Mouse (Mus musculus): ENCODE measurements around the gene Chpf2. TPM values are rescaled to one million over a fixed set of nuclear protein-coding genes. Genes with fewer than 3 reads are reported as not detected.

Chpf2 gene
- polyA plus RNA-seq, 1 experiment from 2014 or later: 23.0 TPM

GRCm38 (mm10) chr5:24592471-24593160 is 6.1 kb downstream of the Chpf2 start:
- H3K4me2 ChIP-seq (replicated peaks): no peak overlapping the region
- peaks cover 11% of the 10 kb centered on the region; the same call in 1 of the 2 replicates for H3K27me3 ChIP-seq
- H3K4me3 ChIP-seq: no peak overlapping the region
- peaks cover 22% of the 10 kb centered on the region for H3K4me1 ChIP-seq
- no peak for ATAC-seq (ENCODE audit: insufficient number of reproducible peaks, insufficient read depth, low FRiP score, low TSS enrichment)
- H3K36me3 ChIP-seq: peaks cover 70% of the 10 kb centered on the region
- no peak overlapping the region for H3K9ac ChIP-seq
- no peaks in the 10 kb centered on the region for H3K9me3 ChIP-seq
- H3K27ac ChIP-seq: no peak overlapping the region
- WGBS: 50% methylated on average over 21 of the region's 21 CpGs

GRCm38 (mm10) chr5:24593230-24593629 is 6.7 kb downstream of the Chpf2 start:
- Histone ChIP-seq H3K4me1 (peaks cover 21% of the 10 kb centered on the region), H3K4me3 (no peak overlapping the region), H3K27ac (no peak overlapping the region), H3K9me3 (no peaks in the 10 kb centered on the region), H3K9ac (no peak overlapping the region), H3K4me2 (replicated peaks) (no peak overlapping the region), H3K27me3 (peaks cover 11% of the 10 kb centered on the region; the same call in 1 of the 2 replicates), H3K36me3 (peaks cover 69% of the 10 kb centered on the region)
- ATAC-seq (ENCODE audit: insufficient number of reproducible peaks, insufficient read depth, low FRiP score, low TSS enrichment): no peak
- WGBS: 73% methylated on average over 10 of the region's 10 CpGs

GRCm38 (mm10) chr5:24593928-24594327 is 7.4 kb downstream of the Chpf2 start:
- Histone ChIP-seq H3K9ac (no peak overlapping the region), H3K27ac (no peak overlapping the region), H3K4me2 (replicated peaks) (no peak overlapping the region), H3K36me3 (peaks cover 62% of the 10 kb centered on the region), H3K9me3 (no peaks in the 10 kb centered on the region), H3K4me3 (no peak overlapping the region), H3K27me3 (peaks cover 11% of the 10 kb centered on the region; the same call in 1 of the 2 replicates), H3K4me1 (peaks cover 28% of the 10 kb centered on the region)
- ATAC-seq (ENCODE audit: insufficient number of reproducible peaks, insufficient read depth, low FRiP score, low TSS enrichment): no peak
- 73% methylated on average over 10 of the region's 10 CpGs for WGBS

- Histone ChIP-seq H3K4me3 (no peak overlapping the region), H3K36me3 (peaks cover 58% of the 10 kb centered on the region), H3K4me1 (peaks cover 32% of the 10 kb centered on the region), H3K27me3 (peaks cover 11% of the 10 kb centered on the region; the same call in 1 of the 2 replicates), H3K4me2 (replicated peaks) (no peak overlapping the region), H3K27ac (no peak overlapping the region), H3K9me3 (no peaks in the 10 kb centered on the region), H3K9ac (no peak overlapping the region)
- no peak for ATAC-seq (ENCODE audit: insufficient number of reproducible peaks, insufficient read depth, low FRiP score, low TSS enrichment)
- WGBS: 88% methylated on average over 5 of the region's 5 CpGs
These were observed 7.8 kb downstream of the Chpf2 start for GRCm38 (mm10) chr5:24594346-24594745.

- no peaks in the 10 kb centered on the region for H3K9me3 ChIP-seq
- no peak overlapping the region for H3K4me2 ChIP-seq (replicated peaks)
- 89% methylated on average over 5 of the region's 5 CpGs for WGBS
- no peak overlapping the region for H3K9ac ChIP-seq
- peaks cover 51% of the 10 kb centered on the region for H3K36me3 ChIP-seq
- H3K4me3 ChIP-seq: no peak overlapping the region
- H3K4me1 ChIP-seq: peaks cover 37% of the 10 kb centered on the region
- H3K27me3 ChIP-seq: peaks cover 11% of the 10 kb centered on the region; the same call in 1 of the 2 replicates
- ATAC-seq (ENCODE audit: insufficient number of reproducible peaks, insufficient read depth, low FRiP score, low TSS enrichment): no peak
- no peak overlapping the region for H3K27ac ChIP-seq
These were observed 8.7 kb downstream of the Chpf2 start for GRCm38 (mm10) chr5:24595261-24595660.

DNA sequence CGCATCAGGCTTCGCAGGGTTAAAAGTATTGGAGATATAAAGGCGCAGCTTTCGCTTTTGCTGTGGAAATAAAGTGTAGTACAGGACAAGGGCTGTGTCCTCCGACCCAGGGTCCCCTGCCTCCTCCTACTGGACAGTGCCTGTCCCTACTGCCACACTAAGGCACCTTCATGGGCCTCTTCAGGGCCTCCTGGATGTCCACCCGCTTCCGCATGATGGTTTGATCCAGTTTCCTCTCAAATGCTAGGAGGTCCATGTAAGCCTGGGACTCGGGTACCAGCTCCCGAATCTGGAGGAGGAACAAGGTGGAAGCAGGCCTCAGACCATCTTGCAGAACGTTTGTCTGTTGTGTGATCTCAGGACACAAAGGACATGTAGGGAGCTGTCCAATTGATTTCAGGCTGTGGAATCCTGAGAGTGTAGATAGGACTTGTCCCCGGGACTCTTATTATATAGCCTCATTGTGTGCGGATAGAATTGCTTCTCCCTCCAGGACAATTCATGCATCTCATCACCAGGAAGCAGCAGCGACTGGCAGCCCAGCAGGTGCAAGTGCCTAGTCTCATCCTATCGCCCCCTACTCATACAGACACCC is 9.3 kb downstream of the Chpf2 start:
- Histone ChIP-seq H3K9ac (no peak overlapping the region), H3K4me3 (no peak overlapping the region), H3K27me3 (peaks cover 11% of the 10 kb centered on the region; the same call in 1 of the 2 replicates), H3K36me3 (peaks cover 51% of the 10 kb centered on the region), H3K4me2 (replicated peaks) (no peak overlapping the region), H3K4me1 (peaks cover 44% of the 10 kb centered on the region), H3K9me3 (no peaks in the 10 kb centered on the region), H3K27ac (peak overlapping the region; percentile 41)
- ATAC-seq (ENCODE audit: insufficient number of reproducible peaks, insufficient read depth, low FRiP score, low TSS enrichment): no peak
- WGBS: 64% methylated on average over 14 of the region's 14 CpGs

DNA sequence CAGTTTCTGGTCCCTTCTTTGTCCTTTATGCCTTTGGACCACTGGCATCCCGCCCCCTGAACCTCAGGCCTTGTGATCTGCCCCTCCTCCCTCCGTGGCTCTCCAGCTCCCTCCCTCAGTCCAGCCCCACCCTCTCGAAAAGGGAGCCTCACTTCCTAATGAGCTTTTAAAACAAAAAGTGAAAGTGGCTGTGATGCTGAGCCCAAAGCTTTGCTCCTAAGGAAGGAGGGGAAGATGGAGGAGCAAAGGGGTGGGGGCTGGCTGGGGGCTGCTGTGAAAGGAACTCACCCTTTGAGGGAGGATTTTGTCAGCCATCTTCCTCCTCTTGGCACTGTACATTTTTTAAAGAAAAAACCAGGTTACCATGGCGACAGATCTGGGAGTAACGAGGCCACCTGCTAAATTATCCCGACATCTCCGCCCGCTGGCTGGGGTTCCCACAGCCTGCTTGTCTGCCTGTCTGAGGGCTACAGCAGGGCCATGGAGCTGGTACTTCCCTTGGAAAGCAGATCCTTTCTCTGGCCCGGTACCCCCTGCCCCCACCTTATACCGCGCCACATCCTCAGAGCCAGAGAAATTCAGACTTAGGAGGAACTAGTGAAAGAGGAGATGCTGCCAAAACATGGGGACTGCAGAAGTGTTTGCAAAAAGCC is 10.1 kb downstream of the Chpf2 start:
- Histone ChIP-seq H3K4me1 (peaks cover 44% of the 10 kb centered on the region), H3K9me3 (no peaks in the 10 kb centered on the region), H3K36me3 (peaks cover 43% of the 10 kb centered on the region), H3K9ac (peak overlapping the region; percentile 24; the same call in 1 of the 2 replicates), H3K27ac (peak overlapping the region; percentile 58), H3K4me2 (replicated peaks) (0 out of 2 replicates have a peak overlapping the region, but pooled peaks have one; percentile 22), H3K4me3 (no peak overlapping the region), H3K27me3 (peaks cover 10% of the 10 kb centered on the region; the same call in 1 of the 2 replicates)
- 21% methylated on average over 11 of the region's 11 CpGs for WGBS
- ATAC-seq (ENCODE audit: insufficient number of reproducible peaks, insufficient read depth, low FRiP score, low TSS enrichment): no peak

DNA sequence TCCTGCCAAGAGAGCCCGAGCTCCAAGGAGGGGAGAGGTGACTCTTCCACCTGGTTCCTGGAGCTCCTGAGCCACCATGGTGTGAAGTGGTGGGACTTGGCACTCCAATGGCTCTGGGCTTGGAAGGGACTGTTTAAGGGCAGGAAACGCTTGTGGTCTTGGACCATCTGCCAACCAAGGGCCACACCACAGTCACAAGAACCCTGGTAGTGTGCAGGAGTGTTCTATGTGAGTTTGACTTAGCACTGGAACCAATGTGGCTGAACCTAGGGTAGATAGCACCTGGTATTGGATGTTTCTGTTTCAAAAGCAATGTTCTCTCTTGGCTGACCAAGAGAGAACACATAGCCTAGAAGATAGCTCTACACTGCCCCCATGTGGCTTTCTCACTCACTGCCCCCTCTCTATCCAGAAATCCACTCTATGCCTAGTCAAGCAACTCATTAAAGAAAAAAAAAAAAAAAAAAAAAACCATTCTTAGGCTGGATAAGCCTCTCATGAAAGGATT is 10.7 kb downstream of the Chpf2 start:
- Histone ChIP-seq H3K9me3 (no peaks in the 10 kb centered on the region), H3K4me3 (no peak overlapping the region), H3K9ac (peak overlapping the region; percentile 24; the same call in 1 of the 2 replicates), H3K4me1 (peaks cover 44% of the 10 kb centered on the region), H3K4me2 (replicated peaks) (0 out of 2 replicates have a peak overlapping the region, but pooled peaks have one; percentile 22), H3K36me3 (peaks cover 37% of the 10 kb centered on the region), H3K27ac (peak overlapping the region; percentile 58), H3K27me3 (peaks cover 4% of the 10 kb centered on the region; the same call in 1 of the 2 replicates)
- WGBS: 56% methylated on average over 2 of the region's 2 CpGs
- no peak for ATAC-seq (ENCODE audit: insufficient number of reproducible peaks, insufficient read depth, low FRiP score, low TSS enrichment)

DNA sequence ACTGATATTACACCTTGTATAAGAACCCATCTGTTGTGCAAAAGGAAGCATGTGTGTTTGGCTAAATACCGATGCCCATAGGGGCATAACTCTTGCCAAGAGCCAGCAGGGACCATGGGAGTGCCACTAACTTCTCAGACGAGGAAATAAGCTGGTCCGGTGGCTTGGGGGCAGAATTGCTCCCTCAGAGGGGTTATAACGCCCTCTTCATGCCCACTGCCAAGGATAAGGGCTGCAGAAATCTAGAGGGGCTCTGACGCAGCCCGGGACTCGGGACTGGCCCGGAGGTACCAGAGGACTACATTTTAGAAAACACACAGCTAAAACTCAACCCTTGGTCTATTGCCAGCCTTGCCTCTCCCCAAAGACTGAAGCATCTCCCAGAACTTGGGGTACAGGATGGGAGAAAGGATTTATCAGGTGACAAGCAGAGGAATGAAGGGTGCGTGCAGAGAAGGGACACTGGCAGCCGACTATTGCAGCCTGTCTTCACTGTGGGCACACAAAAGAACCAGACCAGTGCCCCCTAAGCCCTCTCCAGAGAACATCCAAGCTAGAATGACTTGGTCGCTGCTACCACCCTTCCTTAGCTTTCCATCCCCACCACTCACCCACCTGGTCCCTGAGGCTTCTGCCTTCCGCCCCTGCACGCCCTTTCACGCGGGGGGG is 11.5 kb downstream of the Chpf2 start:
- WGBS: 30% methylated on average over 15 of the region's 15 CpGs

DNA sequence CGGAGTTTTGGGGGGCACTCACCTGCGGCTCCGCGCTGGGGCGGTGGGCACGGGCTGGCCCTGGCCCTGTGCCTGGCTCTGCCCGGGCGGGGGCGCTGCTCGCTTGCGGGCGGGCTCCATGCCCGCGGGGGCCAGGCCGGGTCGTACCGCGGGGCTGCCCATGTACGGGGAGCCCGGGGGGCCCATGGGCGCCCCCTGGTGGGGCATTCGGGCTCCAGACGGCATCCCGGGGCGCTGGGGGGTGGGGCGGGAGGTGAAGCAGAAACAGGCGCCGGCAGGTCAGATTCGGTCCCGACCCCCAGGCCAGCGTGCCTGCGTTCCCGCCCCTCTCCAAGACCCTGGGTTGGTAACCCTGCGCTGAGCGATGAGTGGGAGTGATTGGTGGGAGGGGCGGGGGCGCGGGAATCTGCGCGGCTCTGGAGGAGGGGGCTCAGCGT is 12.0 kb downstream of the Chpf2 start:
- 1% methylated on average over 41 of the region's 41 CpGs for WGBS
- Histone ChIP-seq H3K4me2 (replicated peaks) (peak overlapping the region; percentile 96), H3K27ac (peak overlapping the region; percentile 47; the same call in 1 of the 2 replicates), H3K27me3 (no peaks in the 10 kb centered on the region), H3K4me3 (peak overlapping the region; percentile 51), H3K36me3 (peaks cover 23% of the 10 kb centered on the region), H3K9ac (peak overlapping the region; percentile 65), H3K4me1 (peaks cover 50% of the 10 kb centered on the region), H3K9me3 (no peaks in the 10 kb centered on the region)
- ATAC-seq (ENCODE audit: insufficient number of reproducible peaks, insufficient read depth, low FRiP score, low TSS enrichment): no peak

More for the DNA sequence above, 11.5 kb downstream of the Chpf2 start:
- H3K4me2 ChIP-seq (replicated peaks): peak overlapping the region; percentile 96
- no peak for ATAC-seq (ENCODE audit: insufficient number of reproducible peaks, insufficient read depth, low FRiP score, low TSS enrichment)
- H3K36me3 ChIP-seq: peaks cover 29% of the 10 kb centered on the region
- H3K4me3 ChIP-seq: peak overlapping the region; percentile 51
- H3K9me3 ChIP-seq: no peaks in the 10 kb centered on the region
- H3K27ac ChIP-seq: peak overlapping the region; percentile 47; the same call in 1 of the 2 replicates
- H3K4me1 ChIP-seq: peaks cover 44% of the 10 kb centered on the region
- H3K9ac ChIP-seq: peak overlapping the region; percentile 65
- no peaks in the 10 kb centered on the region for H3K27me3 ChIP-seq

DNA sequence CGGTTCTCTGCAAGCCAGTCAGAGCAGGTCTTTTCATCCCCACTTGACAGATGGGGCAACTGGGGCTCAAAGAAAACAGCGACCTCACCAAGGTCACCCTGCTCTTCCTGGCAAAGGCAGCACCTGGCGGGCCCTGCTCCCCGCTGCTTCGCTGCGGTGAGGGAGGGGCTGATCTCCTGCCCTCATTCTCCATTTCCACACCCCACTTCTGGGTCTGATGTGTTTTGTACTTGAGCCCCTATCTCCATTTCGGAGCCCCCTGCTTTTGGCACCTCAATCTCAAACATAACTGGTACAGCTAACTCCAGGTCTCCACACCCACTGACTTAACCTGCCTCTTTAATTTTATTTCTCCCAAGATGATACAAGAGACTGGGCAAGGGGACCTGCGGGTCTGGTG is 12.6 kb downstream of the Chpf2 start:
- Histone ChIP-seq H3K27me3 (no peaks in the 10 kb centered on the region), H3K36me3 (peaks cover 18% of the 10 kb centered on the region), H3K9ac (no peak overlapping the region), H3K4me1 (peaks cover 55% of the 10 kb centered on the region), H3K27ac (no peak overlapping the region), H3K4me2 (replicated peaks) (peak overlapping the region; percentile 96), H3K4me3 (peak overlapping the region; percentile 51), H3K9me3 (no peaks in the 10 kb centered on the region)
- WGBS: 14% methylated on average over 8 of the region's 8 CpGs
- ATAC-seq (ENCODE audit: insufficient number of reproducible peaks, insufficient read depth, low FRiP score, low TSS enrichment): no peak
